Mouse (Mus musculus): Measurements from ENCODE around the gene Rgl1. TPM values are rescaled to one million over a fixed set of nuclear protein-coding genes. Genes with fewer than 3 reads are reported as not detected.

Rgl1 gene
- total and polyA plus RNA-seq, 2 experiments: 4.2 to 10.2 TPM

DNA sequence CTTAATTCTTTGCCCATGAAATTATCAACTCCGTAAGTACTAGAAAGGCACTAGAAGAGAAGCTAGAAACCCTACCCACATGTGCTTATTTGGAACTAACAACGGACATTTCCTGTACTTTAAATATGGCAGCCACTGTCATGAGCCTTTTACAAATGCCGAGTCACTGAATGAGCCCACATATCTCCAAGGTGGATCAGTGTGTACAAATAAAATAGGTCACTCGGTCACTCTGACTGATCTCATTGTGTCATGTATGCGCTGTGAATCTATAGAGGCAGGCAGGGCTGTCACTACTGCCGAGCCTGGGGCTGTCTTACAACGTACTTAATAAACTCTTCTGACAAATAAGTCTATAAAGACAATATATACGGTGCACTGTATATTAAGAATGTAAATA lies 181.2 kb downstream of the Rgl1 start:
- Histone ChIP-seq H3K27ac (replicated peaks; ENCODE audit: insufficient read depth, low read depth, low read length) (no peak overlapping the region), H3K79me2 (ENCODE audit: control insufficient read depth, insufficient read depth, low read length) (no peaks in the 10 kb centered on the region), H3K4me3 (ENCODE audit: insufficient read depth, low read depth, low read length) (no peak overlapping the region), H3K27me3 (ENCODE audit: control insufficient read depth, insufficient read depth, low read length) (no peaks in the 10 kb centered on the region), H3K4me1 (ENCODE audit: control insufficient read depth, insufficient read depth, low read length) (peaks cover 11% of the 10 kb centered on the region), H3K36me3 (ENCODE audit: control insufficient read depth, insufficient read depth, low read length) (no peaks in the 10 kb centered on the region), H3K9ac (ENCODE audit: low read depth, low read length) (no peak overlapping the region)
- TF ChIP-seq POLR2A (IDR thresholded peaks at IDR 0.05; ENCODE audit: extremely low read depth, insufficient read depth, low read length) (no peak), CTCF (IDR thresholded peaks at IDR 0.05; ENCODE audit: low read depth, low read length) (no peak)
- no peak for DNase-seq (ENCODE audit: extremely low read depth, low read depth, low spot score)
- 72% methylated on average over 8 of the region's 8 CpGs for WGBS

- Histone ChIP-seq H3K27ac (replicated peaks; ENCODE audit: insufficient read depth, low read depth, low read length) (peak overlapping the region; percentile 62), H3K4me1 (ENCODE audit: control insufficient read depth, insufficient read depth, low read length) (peaks cover 19% of the 10 kb centered on the region), H3K4me3 (ENCODE audit: insufficient read depth, low read depth, low read length) (no peak overlapping the region), H3K36me3 (ENCODE audit: control insufficient read depth, insufficient read depth, low read length) (no peaks in the 10 kb centered on the region), H3K79me2 (ENCODE audit: control insufficient read depth, insufficient read depth, low read length) (no peaks in the 10 kb centered on the region), H3K9ac (ENCODE audit: low read depth, low read length) (no peak overlapping the region), H3K27me3 (ENCODE audit: control insufficient read depth, insufficient read depth, low read length) (no peaks in the 10 kb centered on the region)
- TF ChIP-seq POLR2A (IDR thresholded peaks at IDR 0.05; ENCODE audit: extremely low read depth, insufficient read depth, low read length) (no peak), CTCF (IDR thresholded peaks at IDR 0.05; ENCODE audit: low read depth, low read length) (no peak)
- peak; percentile 27 for DNase-seq (ENCODE audit: extremely low read depth, low read depth, low spot score)
- WGBS: 65% methylated on average over 13 of the region's 13 CpGs
These were observed 184.8 kb downstream of the Rgl1 start for GRCm38 (mm10) chr1:152581127-152581905.

- Histone ChIP-seq H3K79me2 (ENCODE audit: control insufficient read depth, insufficient read depth, low read length) (no peaks in the 10 kb centered on the region), H3K27ac (replicated peaks; ENCODE audit: insufficient read depth, low read depth, low read length) (peak overlapping the region; percentile 38; the same call in 1 of the 2 replicates), H3K4me1 (ENCODE audit: control insufficient read depth, insufficient read depth, low read length) (peaks cover 29% of the 10 kb centered on the region), H3K36me3 (ENCODE audit: control insufficient read depth, insufficient read depth, low read length) (no peaks in the 10 kb centered on the region), H3K4me3 (ENCODE audit: insufficient read depth, low read depth, low read length) (no peak overlapping the region), H3K9ac (ENCODE audit: low read depth, low read length) (no peak overlapping the region), H3K27me3 (ENCODE audit: control insufficient read depth, insufficient read depth, low read length) (no peaks in the 10 kb centered on the region)
- WGBS: 76% methylated on average over 5 of the region's 5 CpGs
- TF ChIP-seq POLR2A (IDR thresholded peaks at IDR 0.05; ENCODE audit: extremely low read depth, insufficient read depth, low read length): no peak
- no peak for TF ChIP-seq CTCF (IDR thresholded peaks at IDR 0.05; ENCODE audit: low read depth, low read length)
- DNase-seq (ENCODE audit: extremely low read depth, low read depth, low spot score): no peak
These were observed 187.2 kb downstream of the Rgl1 start for GRCm38 (mm10) chr1:152578944-152579343.

DNA sequence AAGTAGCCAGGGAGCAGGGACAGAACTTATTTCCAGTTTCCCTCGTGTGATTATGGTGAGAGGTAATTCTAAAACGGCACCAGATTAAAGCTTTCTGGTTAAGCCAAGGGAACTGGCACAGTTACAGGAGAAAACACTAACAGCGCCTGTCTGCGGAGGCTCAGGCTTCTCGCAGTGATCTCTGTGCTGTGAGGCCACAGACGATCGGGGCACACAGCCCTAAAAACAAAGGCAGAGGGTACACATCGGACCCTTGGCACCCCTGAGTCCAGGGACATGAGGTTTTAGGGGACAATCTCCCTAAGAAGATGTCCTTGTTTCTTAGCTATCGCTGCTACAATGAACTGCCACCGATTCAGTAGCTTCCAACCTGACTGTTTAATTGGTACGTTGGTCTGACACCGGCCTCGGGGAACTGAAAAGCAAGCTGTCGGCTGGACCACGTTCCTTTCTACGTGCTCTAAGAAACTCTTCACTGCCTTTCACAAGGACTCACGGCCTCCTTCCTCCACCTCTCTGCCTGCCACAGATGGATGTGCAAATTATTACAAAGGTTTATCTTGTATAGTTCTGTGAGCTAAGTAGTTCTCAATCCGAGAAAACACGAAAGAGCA lies 187.9 kb downstream of the Rgl1 start:
- H3K27ac ChIP-seq (replicated peaks; ENCODE audit: insufficient read depth, low read depth, low read length): peak overlapping the region; percentile 49
- no peaks in the 10 kb centered on the region for H3K27me3 ChIP-seq (ENCODE audit: control insufficient read depth, insufficient read depth, low read length)
- TF ChIP-seq POLR2A (IDR thresholded peaks at IDR 0.05; ENCODE audit: extremely low read depth, insufficient read depth, low read length): no peak
- TF ChIP-seq CTCF (IDR thresholded peaks at IDR 0.05; ENCODE audit: low read depth, low read length): no peak
- no peaks in the 10 kb centered on the region for H3K36me3 ChIP-seq (ENCODE audit: control insufficient read depth, insufficient read depth, low read length)
- no peaks in the 10 kb centered on the region for H3K79me2 ChIP-seq (ENCODE audit: control insufficient read depth, insufficient read depth, low read length)
- peak overlapping the region; percentile 14; the same call in 1 of the 2 replicates for H3K9ac ChIP-seq (ENCODE audit: low read depth, low read length)
- H3K4me3 ChIP-seq (ENCODE audit: insufficient read depth, low read depth, low read length): no peak overlapping the region
- no peak for DNase-seq (ENCODE audit: extremely low read depth, low read depth, low spot score)
- 49% methylated on average over 19 of the region's 19 CpGs for WGBS
- peaks cover 34% of the 10 kb centered on the region for H3K4me1 ChIP-seq (ENCODE audit: control insufficient read depth, insufficient read depth, low read length)

DNA sequence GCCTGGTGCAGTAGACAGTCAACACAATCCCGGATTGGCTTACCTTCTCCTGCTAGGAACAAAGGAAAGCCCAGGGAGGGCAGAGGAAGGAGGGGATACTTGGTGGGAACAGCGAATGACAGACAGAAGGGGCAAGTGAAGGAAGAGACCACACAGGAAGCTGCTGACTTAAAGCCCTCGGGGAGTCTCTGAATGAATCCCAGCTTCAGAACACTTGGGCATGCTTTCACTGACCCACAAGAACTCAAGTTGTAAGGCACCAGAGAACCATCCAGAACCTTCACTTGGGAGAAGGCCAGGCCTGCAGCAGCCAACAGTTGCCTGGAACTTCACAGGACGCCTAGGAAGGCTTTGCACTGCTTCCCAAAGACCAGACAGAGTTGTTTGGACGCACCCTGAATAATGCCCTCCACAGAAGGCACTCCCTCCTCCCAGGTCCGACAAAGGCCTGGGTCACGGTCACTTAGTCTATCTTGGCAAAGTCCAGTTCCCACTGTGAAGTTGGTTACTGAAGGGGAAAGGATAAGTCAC lies 189.5 kb downstream of the Rgl1 start:
- no peaks in the 10 kb centered on the region for H3K36me3 ChIP-seq (ENCODE audit: control insufficient read depth, insufficient read depth, low read length)
- H3K4me1 ChIP-seq (ENCODE audit: control insufficient read depth, insufficient read depth, low read length): peaks cover 34% of the 10 kb centered on the region
- no peak overlapping the region for H3K9ac ChIP-seq (ENCODE audit: low read depth, low read length)
- H3K4me3 ChIP-seq (ENCODE audit: insufficient read depth, low read depth, low read length): no peak overlapping the region
- 64% methylated on average over 7 of the region's 7 CpGs for WGBS
- no peaks in the 10 kb centered on the region for H3K79me2 ChIP-seq (ENCODE audit: control insufficient read depth, insufficient read depth, low read length)
- H3K27ac ChIP-seq (replicated peaks; ENCODE audit: insufficient read depth, low read depth, low read length): no peak overlapping the region
- DNase-seq (ENCODE audit: extremely low read depth, low read depth, low spot score): no peak
- H3K27me3 ChIP-seq (ENCODE audit: control insufficient read depth, insufficient read depth, low read length): no peaks in the 10 kb centered on the region
- TF ChIP-seq POLR2A (IDR thresholded peaks at IDR 0.05; ENCODE audit: extremely low read depth, insufficient read depth, low read length): no peak
- no peak for TF ChIP-seq CTCF (IDR thresholded peaks at IDR 0.05; ENCODE audit: low read depth, low read length)

All from liver, adult 2 months (tissue).